Mouse (Mus musculus) ES-E14 (cell line): Measurements from ENCODE around the gene Slain2. TPM values are rescaled to one million over a fixed set of nuclear protein-coding genes. Genes with fewer than 3 reads are reported as not detected.

Source experiments
- DNase-seq: peaks from one replicate; pipeline ENCODE4 v3.0.0-alpha.2; 2013; ENCODE audit warnings: low read depth, low spot score
- H3K27ac ChIP-seq: 2 replicates; pipeline ENCODE4 v1.5.1; 2012; ENCODE audit warnings: low read depth, mild to moderate bottlenecking, low read length, moderate library complexity, mixed read lengths; ENCODE audit not compliant: poor library complexity, insufficient read depth, severe bottlenecking
- H3K36me3 ChIP-seq: 2 replicates; pipeline ENCODE4 v1.6.1; 2012; ENCODE audit warnings: mild to moderate bottlenecking, low read length, moderate library complexity, mixed read lengths; ENCODE audit not compliant: control insufficient read depth, poor library complexity, insufficient read depth, severe bottlenecking
- H3K4me1 ChIP-seq, 2 experiments: fragments of 150-350 bp in 1 of 2; sonication (generic) in 1 of 2; 2 replicates each; pipeline ENCODE4 v1.6.1; 2012; ENCODE audit warnings: low read length in 2 of 2, mild to moderate bottlenecking in 1 of 2, mixed read lengths in 1 of 2; ENCODE audit not compliant: control insufficient read depth in 2 of 2, insufficient read depth in 2 of 2, poor library complexity in 1 of 2
- H3K4me3 ChIP-seq, 2 experiments: fragments of 150-350 bp in 1 of 2; sonication (generic) in 1 of 2; 2 replicates each; pipeline ENCODE4 v1.5.1; 2012; ENCODE audit warnings: low read length in 2 of 2, low read depth in 1 of 2, mild to moderate bottlenecking in 1 of 2, mixed read lengths in 1 of 2; ENCODE audit not compliant: insufficient read depth in 1 of 2, poor library complexity in 1 of 2, severe bottlenecking in 1 of 2
- H3K9ac ChIP-seq: 2 replicates; pipeline ENCODE4 v1.6.1; 2012; ENCODE audit warnings: low read depth, mild to moderate bottlenecking, low read length, mixed read lengths; ENCODE audit not compliant: poor library complexity, insufficient read depth, severe bottlenecking
- H3K9me3 ChIP-seq: fragments of 150-350 bp; sonication (generic); 2 replicates; pipeline ENCODE4 v1.6.1; 2012; ENCODE audit warnings: low read depth, mild to moderate bottlenecking, low read length; ENCODE audit not compliant: control insufficient read depth, insufficient read depth
- CHD2 ChIP-seq: IDR thresholded peaks from 2 replicates; pipeline ENCODE4 v1.6.1; 2014; ENCODE audit warnings: mild to moderate bottlenecking, low read depth, low read length, inconsistent platforms
- HCFC1 ChIP-seq: IDR thresholded peaks from 2 replicates; pipeline ENCODE4 v1.6.1; 2012; ENCODE audit warnings: low read length, inconsistent platforms, borderline replicate concordance; ENCODE audit not compliant: insufficient read depth
- MAFK ChIP-seq: IDR thresholded peaks from 2 replicates; pipeline ENCODE4 v1.6.1; 2014; ENCODE audit warnings: mild to moderate bottlenecking, low read depth, low read length, inconsistent platforms; ENCODE audit not compliant: insufficient read depth
- ZC3H11A ChIP-seq: IDR thresholded peaks from 2 replicates; pipeline ENCODE4 v1.6.1; 2012; ENCODE audit warnings: low read depth, mild to moderate bottlenecking, inconsistent platforms, low read length, borderline replicate concordance
- ZNF384 ChIP-seq: IDR thresholded peaks from 2 replicates; pipeline ENCODE4 v1.6.1; 2012; ENCODE audit warnings: low read depth, low read length, inconsistent platforms
- in situ Hi-C, 2 experiments: fragments of 600-800 bp; cut with MboI; formaldehyde crosslinking; loops; one replicate each; pipeline ENCODE4 v1.15.1; 2025; ENCODE audit warnings: low sequenced_read_pairs in 2 of 2, inconsistent platforms in 1 of 2; ENCODE audit not compliant: unreplicated experiment in 2 of 2
- total RNA-seq: library from RNA; depleted of rRNA; stranded (reverse); fragments of 300-350 nt; gene quantifications from 2 replicates; pipeline ENCODE4 v1.2.3, GENCODE M21; 2012

Gene Slain2
- total RNA-seq, 1 experiment: 24.5 TPM

- H3K4me1 ChIP-seq: no peaks in the 10 kb centered on the region
- TF ChIP-seq MAFK (no peak), CHD2 (no peak), ZC3H11A (no peak), HCFC1 (no peak), ZNF384 (no peak)
- H3K27ac ChIP-seq: no peak overlapping the region
- H3K36me3 ChIP-seq: peaks cover 10% of the 10 kb centered on the region; the same call in 1 of the 2 replicates
- no peak for DNase-seq
- H3K4me3 ChIP-seq: no peak overlapping the region
- in situ Hi-C loops: loop anchor here in 1 of 2 experiments (25.0 kb wide), 1 partner anchor 411 kb away; no protein-coding TSS in a partner anchor
- H3K9ac ChIP-seq: no peak overlapping the region
- no peaks in the 10 kb centered on the region for H3K9me3 ChIP-seq
These were observed 62.4 kb downstream of the Slain2 start for GRCm38 (mm10) chr5:72976539-72976938.

DNA sequence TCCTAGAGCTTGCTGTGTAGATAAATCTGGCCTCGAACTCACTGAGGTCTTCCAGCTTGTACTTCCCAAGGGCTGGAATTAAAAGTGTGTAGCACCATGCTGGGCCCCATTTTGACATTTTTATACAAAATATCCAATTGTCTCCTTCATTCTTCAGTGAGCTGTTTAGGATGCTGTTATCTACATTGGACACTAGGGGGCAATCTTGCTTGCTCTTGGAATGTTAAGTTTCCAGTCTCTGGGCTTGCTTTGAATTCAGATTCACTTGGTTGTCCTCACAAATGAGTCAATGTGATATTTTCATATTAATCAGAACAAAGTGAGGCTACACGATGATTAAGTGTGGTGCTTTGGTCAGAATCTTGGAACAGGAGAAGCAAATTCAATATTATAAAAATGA lies 70.0 kb downstream of the Slain2 start:
- DNase-seq: no peak
- H3K36me3 ChIP-seq: peaks cover 2% of the 10 kb centered on the region; the same call in 1 of the 2 replicates
- no peaks in the 10 kb centered on the region for H3K9me3 ChIP-seq
- no peaks in the 10 kb centered on the region for H3K4me1 ChIP-seq
- no peak overlapping the region for H3K9ac ChIP-seq
- in situ Hi-C loops: loop anchor here (10.0 to 25.0 kb wide), 2 partner anchors 401 to 403 kb away; no protein-coding TSS in a partner anchor
- H3K27ac ChIP-seq: no peak overlapping the region
- no peak overlapping the region for H3K4me3 ChIP-seq
- TF ChIP-seq CHD2 (no peak), ZC3H11A (peak; percentile 74), HCFC1 (no peak), ZNF384 (peak; percentile 77), MAFK (no peak)

DNA sequence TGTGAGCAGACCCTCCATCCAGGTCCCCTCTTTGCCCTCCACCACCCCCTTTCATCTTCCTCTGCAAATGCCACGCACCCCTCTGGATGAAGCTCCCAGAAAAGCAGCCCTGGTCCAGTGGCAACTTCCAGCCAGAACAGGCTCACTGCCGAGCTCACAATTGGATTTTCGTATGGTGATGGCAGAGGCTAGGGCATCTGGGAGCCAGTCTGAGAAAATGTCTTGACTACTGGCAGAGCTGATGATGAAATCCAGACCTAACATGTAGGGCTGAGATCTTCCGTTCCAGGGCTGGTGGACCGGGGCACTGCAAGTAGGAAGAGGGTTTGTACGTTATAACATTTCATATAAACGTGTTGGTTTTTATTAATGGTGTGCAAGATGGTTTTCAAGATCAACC lies 73.7 kb downstream of the Slain2 start:
- Histone ChIP-seq H3K4me1 (no peaks in the 10 kb centered on the region), H3K9ac (no peak overlapping the region), H3K36me3 (no peaks in the 10 kb centered on the region), H3K27ac (no peak overlapping the region), H3K9me3 (no peaks in the 10 kb centered on the region), H3K4me3 (no peak overlapping the region)
- DNase-seq: no peak
- in situ Hi-C loops: loop anchor here (10.0 to 25.0 kb wide), 2 partner anchors 397 to 400 kb away; no protein-coding TSS in a partner anchor
- no peak for TF ChIP-seq MAFK
- no peak for TF ChIP-seq ZC3H11A
- no peak for TF ChIP-seq ZNF384
- no peak for TF ChIP-seq HCFC1
- no peak for TF ChIP-seq CHD2

- no peak for DNase-seq
- H3K4me1 ChIP-seq: no peaks in the 10 kb centered on the region
- no peaks in the 10 kb centered on the region for H3K36me3 ChIP-seq
- no peak overlapping the region for H3K4me3 ChIP-seq
- no peak overlapping the region for H3K9ac ChIP-seq
- TF ChIP-seq ZNF384 (no peak), MAFK (no peak), HCFC1 (no peak), CHD2 (no peak), ZC3H11A (no peak)
- no peaks in the 10 kb centered on the region for H3K9me3 ChIP-seq
- no peak overlapping the region for H3K27ac ChIP-seq
- in situ Hi-C loops: loop anchor here (10.0 to 25.0 kb wide), 2 partner anchors 395 to 398 kb away; no protein-coding TSS in a partner anchor
These were observed 75.7 kb downstream of the Slain2 start for GRCm38 (mm10) chr5:72989756-72990155.

- no peak overlapping the region for H3K27ac ChIP-seq
- no peak overlapping the region for H3K9ac ChIP-seq
- no peaks in the 10 kb centered on the region for H3K36me3 ChIP-seq
- TF ChIP-seq HCFC1 (no peak), ZNF384 (no peak)
- no peaks in the 10 kb centered on the region for H3K9me3 ChIP-seq
- no peak overlapping the region for H3K4me3 ChIP-seq
- in situ Hi-C loops: loop anchor here in 1 of 2 experiments (25.0 kb wide), 1 partner anchor 395 kb away; no protein-coding TSS in a partner anchor
- no peak for DNase-seq
- H3K4me1 ChIP-seq: no peaks in the 10 kb centered on the region
These were observed 78.4 kb downstream of the Slain2 start for GRCm38 (mm10) chr5:72992474-72992873.
